Mouse (Mus musculus): ENCODE results near the gene Mdm2. TPM values are rescaled to one million over a fixed set of nuclear protein-coding genes. Genes with fewer than 3 reads are reported as not detected.

Mdm2 gene
- total and polyA plus RNA-seq, 3 experiments: 79.8 to 136 (median 112) TPM

- no peaks in the 10 kb centered on the region for H3K27me3 ChIP-seq (replicated peaks)
- no peak for TF ChIP-seq MAZ (IDR thresholded peaks at IDR 0.05; ENCODE audit: low read depth, low read length)
- no peak for TF ChIP-seq ETS1 (conservative IDR thresholded peaks at IDR 0.05; ENCODE audit: low read depth, low read length)
- 0 out of 2 replicates have a peak, but pooled peaks have one; percentile 7 for TF ChIP-seq POLR2A (IDR thresholded peaks at IDR 0.05; ENCODE audit: low read depth, low read length)
These were observed 10.1 kb downstream of the Mdm2 start for GRCm38 (mm10) chr10:117700450-117700849.

GRCm38 (mm10) chr10:117699914-117700313, 10.6 kb downstream of the Mdm2 start:
- Histone ChIP-seq H3K27me3 (replicated peaks) (no peaks in the 10 kb centered on the region), H3K27ac (ENCODE audit: insufficient read depth, low read depth) (no peak overlapping the region), H3K4me2 (ENCODE audit: insufficient read depth, low read depth, poor library complexity, severe bottlenecking) (no peak overlapping the region), H3K4me3 (replicated peaks in 1 of 3; ENCODE audit: low read depth in 2 of 3, low read length in 2 of 3, poor library complexity in 1 of 3) (no peak overlapping the region), H3K9ac (ENCODE audit: insufficient read depth, low read depth) (no peak overlapping the region), H3K36me3 (replicated peaks in 1 of 2; ENCODE audit: control insufficient read depth in 1 of 2, insufficient read depth in 1 of 2, low read length in 1 of 2) (peaks cover 81 to 91% of the 10 kb centered on the region in 2 experiments), H3K9me3 (replicated peaks; ENCODE audit: low read length) (no peaks in the 10 kb centered on the region), H3K79me2 (replicated peaks; ENCODE audit: control insufficient read depth, extremely low read depth, insufficient read depth, poor library complexity, severe bottlenecking) (peaks cover 69% of the 10 kb centered on the region), H3K4me1 (ENCODE audit: control insufficient read depth in 1 of 2, insufficient read depth in 2 of 2) (no peaks in the 10 kb centered on the region)
- in situ Hi-C loops (cut with MboI; ENCODE audit: low pct_ligation_motif_present, low pct_unique_long_range_greater_than_20kb, low sequenced_read_pairs): no loop called here
- dilution Hi-C loops (cut with MboI; ENCODE audit: extremely low pct_ligation_motif_present, extremely low pct_unique_long_range_greater_than_20kb, low sequenced_read_pairs): no loop called here
- peak; percentile 4; the same call in 1 of the 2 replicates for TF ChIP-seq POLR2A (IDR thresholded peaks at IDR 0.05; ENCODE audit: low read depth, low read length)
- no peak for TF ChIP-seq CTCF (conservative IDR thresholded peaks at IDR 0.05 in 1 of 2, IDR thresholded peaks at IDR 0.05 in 1 of 2; ENCODE audit: low read depth in 2 of 2, low read length in 2 of 2)
- peak; percentile 58; the same call in 1 of the 2 replicates for TF ChIP-seq POLR2AphosphoS2 (IDR thresholded peaks at IDR 0.05; ENCODE audit: low read depth, low read length)
- TF ChIP-seq MYC (IDR thresholded peaks at IDR 0.05; ENCODE audit: low read depth, low read length): no peak
- DNase-seq (ENCODE audit: extremely low read depth): no peak

More at GRCm38 (mm10) chr10:117700450-117700849, 10.1 kb downstream of the Mdm2 start:
- no peak for DNase-seq (ENCODE audit: extremely low read depth)
- Histone ChIP-seq H3K79me2 (replicated peaks; ENCODE audit: control insufficient read depth, extremely low read depth, insufficient read depth, poor library complexity, severe bottlenecking) (peaks cover 74% of the 10 kb centered on the region), H3K4me3 (replicated peaks in 1 of 3; ENCODE audit: low read depth in 2 of 3, low read length in 2 of 3, poor library complexity in 1 of 3) (no peak overlapping the region), H3K27ac (ENCODE audit: insufficient read depth, low read depth) (no peak overlapping the region), H3K9me3 (replicated peaks; ENCODE audit: low read length) (no peaks in the 10 kb centered on the region), H3K9ac (ENCODE audit: insufficient read depth, low read depth) (no peak overlapping the region), H3K4me2 (ENCODE audit: insufficient read depth, low read depth, poor library complexity, severe bottlenecking) (no peak overlapping the region), H3K4me1 (ENCODE audit: control insufficient read depth in 1 of 2, insufficient read depth in 2 of 2) (0 out of 4 replicates have a peak, but pooled peaks cover 0 to under 1% of the 10 kb centered on the region in 2 experiments), H3K36me3 (replicated peaks in 1 of 2; ENCODE audit: control insufficient read depth in 1 of 2, insufficient read depth in 1 of 2, low read length in 1 of 2) (peaks cover 82 to 91% of the 10 kb centered on the region in 2 experiments)
- in situ Hi-C loops (cut with MboI; ENCODE audit: low pct_ligation_motif_present, low pct_unique_long_range_greater_than_20kb, low sequenced_read_pairs) (no loop called here), dilution Hi-C loops (cut with MboI; ENCODE audit: extremely low pct_ligation_motif_present, extremely low pct_unique_long_range_greater_than_20kb, low sequenced_read_pairs) (no loop called here)

DNA sequence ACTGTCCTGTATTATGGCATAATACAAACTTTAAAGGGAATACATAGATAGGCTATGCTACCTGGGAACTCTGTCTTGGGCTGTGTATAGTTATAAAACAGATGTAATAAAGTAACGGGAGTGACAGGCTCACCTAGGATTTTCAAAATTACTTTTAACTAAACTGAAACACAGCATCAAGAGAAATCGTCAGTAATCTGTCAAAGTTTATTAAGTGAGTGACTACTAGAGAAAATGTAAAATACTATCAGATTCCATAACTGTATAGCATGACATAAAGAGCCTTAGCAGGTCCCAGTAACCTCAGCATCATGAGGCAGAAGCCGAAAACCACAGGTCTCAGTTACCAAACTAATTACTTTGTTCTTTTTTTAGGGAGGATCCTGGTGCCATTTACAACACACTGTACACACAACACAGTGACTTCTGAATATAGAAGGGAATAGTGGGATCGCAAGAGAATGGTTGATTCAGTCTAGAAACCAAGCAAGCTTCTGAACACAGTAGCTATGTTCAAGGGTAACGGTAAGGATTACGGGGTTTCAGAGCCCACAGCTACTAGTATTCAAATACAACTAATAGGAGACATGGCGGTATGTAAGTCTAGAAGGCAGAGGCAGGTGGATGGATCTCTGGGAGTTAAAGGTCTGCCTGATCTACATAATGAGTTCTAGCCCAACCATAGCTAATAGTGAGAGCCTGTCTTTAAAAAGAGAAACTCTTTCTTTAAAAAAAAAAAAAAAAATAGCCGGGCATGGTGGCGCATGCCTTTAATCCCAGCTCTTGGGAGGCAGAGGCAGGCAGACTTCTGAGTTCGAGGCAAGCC, 12.0 kb downstream of the Mdm2 start:
- no peak overlapping the region for H3K4me2 ChIP-seq (ENCODE audit: insufficient read depth, low read depth, poor library complexity, severe bottlenecking)
- dilution Hi-C loops (cut with MboI; ENCODE audit: extremely low pct_ligation_motif_present, extremely low pct_unique_long_range_greater_than_20kb, low sequenced_read_pairs): no loop called here
- in situ Hi-C loops (cut with MboI; ENCODE audit: low pct_ligation_motif_present, low pct_unique_long_range_greater_than_20kb, low sequenced_read_pairs): no loop called here
- TF ChIP-seq NRF1 (IDR thresholded peaks at IDR 0.05; ENCODE audit: low read depth, low read length) (no peak), USF2 (conservative IDR thresholded peaks at IDR 0.05; ENCODE audit: low read depth, low read length) (no peak)
- no peaks in the 10 kb centered on the region for H3K9me3 ChIP-seq (replicated peaks; ENCODE audit: low read length)
- H3K36me3 ChIP-seq (replicated peaks in 1 of 2; ENCODE audit: control insufficient read depth in 1 of 2, insufficient read depth in 1 of 2, low read length in 1 of 2): peaks cover 79 to 89% of the 10 kb centered on the region in 2 experiments
- no peak for DNase-seq (ENCODE audit: extremely low read depth)
- H3K27me3 ChIP-seq (replicated peaks): no peaks in the 10 kb centered on the region
- peaks cover 59% of the 10 kb centered on the region for H3K79me2 ChIP-seq (replicated peaks; ENCODE audit: control insufficient read depth, extremely low read depth, insufficient read depth, poor library complexity, severe bottlenecking)
- no peak overlapping the region for H3K27ac ChIP-seq (ENCODE audit: insufficient read depth, low read depth)
- H3K4me3 ChIP-seq (replicated peaks in 1 of 3; ENCODE audit: low read depth in 2 of 3, low read length in 2 of 3, poor library complexity in 1 of 3): no peak overlapping the region
- no peak overlapping the region for H3K9ac ChIP-seq (ENCODE audit: insufficient read depth, low read depth)
- no peaks in the 10 kb centered on the region for H3K4me1 ChIP-seq (ENCODE audit: control insufficient read depth in 1 of 2, insufficient read depth in 2 of 2)
